Mouse (Mus musculus): Measurements from ENCODE around the gene Bhmt.

DNA sequence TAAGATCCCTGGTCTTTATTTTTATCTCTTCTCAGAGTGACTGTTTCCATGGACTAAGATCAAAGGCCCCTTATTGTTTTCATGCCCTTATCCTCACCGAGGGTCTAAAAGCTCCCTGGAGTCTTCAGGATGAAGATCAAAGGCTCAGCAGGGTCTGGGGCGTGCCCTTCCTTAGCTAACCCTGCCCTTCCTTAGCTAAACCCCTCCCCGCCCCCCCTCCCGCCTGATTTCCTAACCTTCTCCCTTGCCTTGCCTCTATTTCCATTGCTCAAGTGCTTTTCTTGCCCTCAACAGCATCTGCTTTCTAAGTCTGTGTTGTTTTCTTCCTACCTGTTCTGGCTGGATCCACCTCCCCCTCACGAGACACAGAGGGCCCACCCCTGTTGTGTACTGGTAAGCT is 49.6 kb upstream of the Bhmt start:
- no peak for TF ChIP-seq CTCF (IDR thresholded peaks at IDR 0.05; ENCODE audit: borderline replicate concordance, control insufficient read depth, extremely low read depth, insufficient read depth, low read length, poor library complexity)
- TF ChIP-seq POLR2A (IDR thresholded peaks at IDR 0.05; ENCODE audit: control insufficient read depth, extremely low read depth, insufficient read depth, low read length, poor library complexity): no peak

Measured in thymus, adult 2 months (tissue).